ENCODE assay signal across 29 mouse cellular contexts in the genomic region with DNA sequence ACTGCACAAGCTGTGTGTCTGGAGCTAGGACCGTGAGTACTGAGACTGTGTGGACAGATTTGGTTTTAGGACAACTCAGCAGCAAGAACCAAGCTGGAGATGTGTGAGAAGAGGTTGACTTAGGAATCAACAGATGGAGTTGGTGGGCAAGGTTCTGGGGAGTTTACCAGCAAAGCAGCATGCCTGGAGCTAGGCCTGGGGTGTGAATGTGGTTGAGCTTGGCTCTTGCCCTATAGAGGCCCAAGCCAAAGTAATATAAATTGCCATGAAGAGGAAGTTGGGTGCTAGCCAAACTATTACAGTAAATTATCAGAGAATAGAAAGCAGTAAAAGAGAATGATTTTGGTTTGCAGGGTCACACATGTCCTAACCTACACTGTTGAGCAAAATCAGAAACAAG.
DNase-seq lines count a peak whose midpoint lies in the region; ATAC-seq lines count a peak whose summit lies in the region.
"Had no signal": no experiment of that assay in that cellular context is flagged by ENCODE, and none has a peak within 500 bp of the region (broad histone marks: within the 10 kb centered on the region; RNA-seq: fewer than 3 reads in every experiment).

No protein-coding gene starts in this region.

- no peak overlapping the region for H3K9ac ChIP-seq in kidney, embryonic 14.5 days (ENCODE audit: low read depth, low read length)
- H3K9ac ChIP-seq: embryonic facial prominence, embryonic 12.5 days; embryonic facial prominence, embryonic 15.5 days; forebrain, postnatal 0 days; heart, embryonic 12.5 days; heart, embryonic 15.5 days; hindbrain, embryonic 14.5 days had no signal

- ATAC-seq in kidney, embryonic 14.5 days (ENCODE audit: low FRiP score, low TSS enrichment) = peak; percentile 24; the same call in 1 of the 2 replicates
- ATAC-seq: forebrain, embryonic 14.5 days; forebrain, postnatal 0 days; hindbrain, postnatal 0 days; inflammation-experienced regulatory T-cells, adult 6 months; Patski had no signal

- H3K36me3 ChIP-seq in kidney, embryonic 14.5 days (ENCODE audit: control insufficient read depth, insufficient read depth, low read length) = no peaks in the 10 kb centered on the region
- H3K36me3 ChIP-seq: embryonic facial prominence, embryonic 12.5 days; embryonic facial prominence, embryonic 15.5 days; G1E; heart, embryonic 12.5 days; heart, embryonic 15.5 days had no signal

- H3K27ac ChIP-seq in kidney, embryonic 14.5 days (ENCODE audit: low read depth, low read length) = no peak overlapping the region
- H3K27ac ChIP-seq: embryonic facial prominence, embryonic 12.5 days; embryonic facial prominence, embryonic 15.5 days; gastrocnemius, adult 2 months; heart, embryonic 15.5 days; hindbrain, embryonic 14.5 days; hindbrain, postnatal 0 days had no signal

- peak; percentile 29 for DNase-seq in cerebellum, adult 11-12 months
- no peak for DNase-seq in cerebellum, adult 8-10 months
- peak; percentile 33 to 48 for DNase-seq in cerebellum, postnatal 10 days
- DNase-seq in cerebellum, adult 18-20 months = no peak
- DNase-seq in kidney, postnatal 10 days = no peak
- no peak for DNase-seq in right cerebral cortex, postnatal 10 days (ENCODE audit: low spot score in 2 of 2)
- DNase-seq: adrenal gland, postnatal 10 days; adrenal gland, postnatal 36 days; B cell, adult 2 months; forebrain, postnatal 0 days; gastrocnemius, adult 2 months; gastrocnemius, postnatal 14 days; heart, adult 18-20 months; heart, postnatal 14 days; heart, postnatal 4 days; kidney, adult 11 months; kidney, adult 8-10 months had no signal

- no peak overlapping the region for H3K4me2 ChIP-seq in kidney, embryonic 14.5 days (replicated peaks; ENCODE audit: low read depth, low read length)
- H3K4me2 ChIP-seq: embryonic facial prominence, embryonic 12.5 days; embryonic facial prominence, embryonic 15.5 days; heart, embryonic 12.5 days; heart, embryonic 15.5 days; hindbrain, embryonic 14.5 days had no signal

- no peaks in the 10 kb centered on the region for H3K4me1 ChIP-seq in kidney, embryonic 14.5 days (ENCODE audit: control insufficient read depth, insufficient read depth, low read length)
- H3K4me1 ChIP-seq: embryonic facial prominence, embryonic 12.5 days; embryonic facial prominence, embryonic 15.5 days; heart, embryonic 12.5 days had no signal

- 81% methylated on average over 1 of the region's 1 CpGs for WGBS in kidney, embryonic 14.5 days

- no peaks in the 10 kb centered on the region for H3K27me3 ChIP-seq in kidney, embryonic 14.5 days (ENCODE audit: control insufficient read depth, insufficient read depth, low read length)
- H3K27me3 ChIP-seq: CH12.LX; embryonic facial prominence, embryonic 12.5 days; embryonic facial prominence, embryonic 15.5 days; heart, embryonic 12.5 days; heart, embryonic 15.5 days had no signal

- no peaks in the 10 kb centered on the region for H3K9me3 ChIP-seq in kidney, embryonic 14.5 days (ENCODE audit: control insufficient read depth, low read length)
- H3K9me3 ChIP-seq: embryonic facial prominence, embryonic 12.5 days; embryonic facial prominence, embryonic 15.5 days; heart, embryonic 12.5 days; heart, embryonic 15.5 days had no signal

- H3K4me3 ChIP-seq in kidney, embryonic 14.5 days (ENCODE audit: low read length) = no peak overlapping the region
- H3K4me3 ChIP-seq: embryonic facial prominence, embryonic 12.5 days; embryonic facial prominence, embryonic 15.5 days; gastrocnemius, adult 2 months; heart, embryonic 12.5 days; heart, embryonic 15.5 days had no signal

Comparison
In these comparisons a context has a peak if more than half of its experiments do, and no peak if none do; other contexts are left out.
1. DNase-seq: peak in cerebellum, adult 11-12 months (single experiment) and cerebellum, postnatal 10 days (2 of 2); none in cerebellum, adult 8-10 months (single experiment), cerebellum, adult 18-20 months (0 of 2), kidney, postnatal 10 days (single experiment) and right cerebral cortex, postnatal 10 days (0 of 2).